In genomic region chr9:70260324-70260841, GRCm38 (mm10) we compare ENCODE assay signal across 9 mouse cellular contexts. TPM values are rescaled to one million over a fixed set of nuclear protein-coding genes. Genes with fewer than 3 reads are reported as not detected.
DNase-seq lines count a peak whose midpoint lies in the region; ATAC-seq and TF ChIP-seq lines count a peak whose summit lies in the region.
"Had no signal": no experiment of that assay in that cellular context is flagged by ENCODE, and none has a peak within 500 bp of the region (broad histone marks: within the 10 kb centered on the region; RNA-seq: fewer than 3 reads in every experiment).

No protein-coding gene starts in this region.

- no peak overlapping the region for H3K4me2 ChIP-seq in kidney, embryonic 14.5 days (replicated peaks; ENCODE audit: low read depth, low read length)

- peak overlapping the region; percentile 70 for H3K27ac ChIP-seq in kidney, embryonic 14.5 days (ENCODE audit: low read depth, low read length)

- H3K27me3 ChIP-seq in kidney, embryonic 14.5 days (ENCODE audit: control insufficient read depth, insufficient read depth, low read length) = no peaks in the 10 kb centered on the region

- no peak for TF ChIP-seq CTCF in lung, adult 2 months (IDR thresholded peaks at IDR 0.05; ENCODE audit: insufficient read depth, low read length)

- peak; percentile 74 to 83 for DNase-seq in lung, adult 18-20 months
- no peak for DNase-seq in lung, adult 2 months
- DNase-seq in embryo, embryonic 9.5 days (ENCODE audit: extremely low spot score) = peak; percentile 41
- DNase-seq in left cerebral cortex, adult 9 months (ENCODE audit: low spot score in 2 of 2) = no peak
- DNase-seq in frontal cortex, adult 2 months (ENCODE audit: extremely low spot score in 1 of 2, low spot score in 1 of 2) = no peak
- no peak for DNase-seq in adrenal gland, postnatal 36 days
- DNase-seq: liver, postnatal 0 days had no signal

- no peaks in the 10 kb centered on the region for H3K9me3 ChIP-seq in kidney, embryonic 14.5 days (ENCODE audit: control insufficient read depth, low read length)

- ATAC-seq in kidney, embryonic 14.5 days (ENCODE audit: low FRiP score, low TSS enrichment) = no peak
- peak; percentile 62 for ATAC-seq in monocyte, adult 5-6 weeks (replicated peaks; ENCODE audit: insufficient number of reproducible peaks, low FRiP score, low TSS enrichment, poor library complexity, severe bottlenecking)
- ATAC-seq: liver, postnatal 0 days had no signal

- no peaks in the 10 kb centered on the region for H3K36me3 ChIP-seq in kidney, embryonic 14.5 days (ENCODE audit: control insufficient read depth, insufficient read depth, low read length)

- no peak overlapping the region for H3K4me3 ChIP-seq in lung, adult 2 months (replicated peaks; ENCODE audit: extremely low read depth, low read depth, low read length)
- no peak overlapping the region for H3K4me3 ChIP-seq in kidney, embryonic 14.5 days (ENCODE audit: low read length)

- no peak for TF ChIP-seq POLR2A in lung, adult 2 months (IDR thresholded peaks at IDR 0.05; ENCODE audit: borderline replicate concordance, extremely low read depth, low read depth, low read length)

- WGBS in lung, adult 2 months = 40% methylated on average over 9 of the region's 9 CpGs
- 33% methylated on average over 9 of the region's 9 CpGs for WGBS in kidney, embryonic 14.5 days

- no peak overlapping the region for H3K9ac ChIP-seq in kidney, embryonic 14.5 days (ENCODE audit: low read depth, low read length)
- H3K9ac ChIP-seq: liver, postnatal 0 days had no signal

- peaks cover 29% of the 10 kb centered on the region for H3K4me1 ChIP-seq in lung, adult 2 months (ENCODE audit: control insufficient read depth, insufficient read depth, low read length)
- H3K4me1 ChIP-seq in kidney, embryonic 14.5 days (ENCODE audit: control insufficient read depth, insufficient read depth, low read length) = peaks cover 47% of the 10 kb centered on the region

RNA-seq across cellular contexts. Expression of gene Myo1e, which starts 53.2 kb away (rescaled TPM):
- 13.7 and 21.2 TPM in 2 replicates for polyA plus RNA-seq in lung, adult 2 months (2012; rRNA removed)
- 10.6 and 20.6 TPM in 2 replicates for polyA plus RNA-seq in kidney, embryonic 14.5 days (2014; fragmentation: Nextera tagmentation; extraction: Ambion mirVana)
- 14.9 to 33.2 TPM (median 17.7 TPM) in 3 replicates for total RNA-seq in monocyte, adult 5-6 weeks (2017)
- polyA plus RNA-seq in frontal cortex, adult 2 months (2012; rRNA removed) = 7.9 and 8.2 TPM in 2 replicates
- total RNA-seq in adrenal gland, postnatal 36 days (2021) = 10 to 100 TPM; 20.6 to 26.8 TPM

Comparison
In these comparisons a context has a peak if more than half of its experiments do, and no peak if none do; other contexts are left out.
1. DNase-seq: peak in lung, adult 18-20 months (2 of 2) and embryo, embryonic 9.5 days (single experiment); none in lung, adult 2 months (single experiment), left cerebral cortex, adult 9 months (0 of 2), frontal cortex, adult 2 months (0 of 2) and adrenal gland, postnatal 36 days (0 of 2).